Mouse (Mus musculus) liver, postnatal 0 days (tissue): ENCODE results near the gene Fcgr1.

Experiments used
- CTCF ChIP-seq: sonication (generic); IDR thresholded peaks from 2 replicates; pipeline ENCODE4 v1.5.1; 2016; ENCODE audit warnings: antibody characterized with exemption, low read depth
- EP300 ChIP-seq: IDR thresholded peaks from 2 replicates; pipeline ENCODE4 v1.6.1; 2016; ENCODE audit warnings: antibody characterized with exemption, low read depth, mild to moderate bottlenecking

DNA sequence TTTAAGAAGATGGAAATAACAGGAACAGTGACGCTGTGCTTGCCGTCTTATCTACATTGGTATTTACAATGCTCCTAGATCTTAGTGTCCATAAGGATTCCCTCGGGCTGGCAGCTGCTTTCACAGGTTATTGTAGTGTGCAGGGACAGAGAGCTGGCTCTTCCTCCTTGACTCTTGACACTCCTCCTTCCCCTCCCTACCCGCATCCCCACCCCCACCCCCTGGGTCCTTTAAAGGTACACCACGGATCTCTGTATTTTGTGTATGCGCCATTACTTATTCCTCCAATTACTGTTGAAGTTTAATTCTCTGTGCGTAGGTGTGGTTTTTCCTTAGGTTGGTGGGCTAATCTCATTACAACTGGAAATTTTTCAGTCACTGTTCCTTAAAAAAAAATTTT is 41.8 kb upstream of the Fcgr1 start:
- TF ChIP-seq CTCF = no peak
- no peak for TF ChIP-seq EP300
